Mouse (Mus musculus) liver, embryonic 13.5 days (tissue): ENCODE measurements around the gene Gm45837. TPM values are rescaled to one million over a fixed set of nuclear protein-coding genes. Genes with fewer than 3 reads are reported as not detected.
"Not testable (repeated sequence)": the region's sequence is repeated elsewhere in the genome, so short reads cannot be mapped to it uniquely, and the experiment has no call there.

Experiments
- ATAC-seq: fragments of 200-750 bp; cut with Nextera tagmentation; 2 replicates; pipeline ENCODE4 v1.8.0; 2017; ENCODE audit warnings: low read depth, mild to moderate bottlenecking, moderate number of reproducible peaks, moderate library complexity
- DNase-seq: peaks from one replicate; pipeline ENCODE4 v3.0.0; 2022
- H3K27ac ChIP-seq: fragments of 300-500 bp; sonication (generic); 2 replicates; pipeline ENCODE4 v1.5.1; 2015; ENCODE audit warnings: moderate library complexity, mild to moderate bottlenecking, inconsistent platforms
- H3K27me3 ChIP-seq: fragments of 300-500 bp; sonication (generic); 2 replicates; pipeline ENCODE4 v1.6.1; 2015; ENCODE audit warnings: mild to moderate bottlenecking, inconsistent platforms
- H3K36me3 ChIP-seq: fragments of 300-500 bp; sonication (generic); 2 replicates; pipeline ENCODE4 v1.6.1; 2015; ENCODE audit warnings: mild to moderate bottlenecking, inconsistent platforms
- H3K4me1 ChIP-seq: fragments of 300-500 bp; sonication (generic); replicated peaks from 2 replicates; pipeline ENCODE4 v1.6.1; 2015; ENCODE audit warnings: inconsistent platforms
- H3K4me2 ChIP-seq: fragments of 300-500 bp; sonication (generic); 2 replicates; pipeline ENCODE4 v1.6.1; 2015; ENCODE audit warnings: inconsistent platforms, mild to moderate bottlenecking, moderate library complexity
- H3K4me3 ChIP-seq: fragments of 300-500 bp; sonication (generic); replicated peaks from 2 replicates; pipeline ENCODE4 v1.5.1; 2015; ENCODE audit warnings: mild to moderate bottlenecking, inconsistent platforms
- H3K9ac ChIP-seq: fragments of 300-500 bp; sonication (generic); 2 replicates; pipeline ENCODE4 v1.6.1; 2015; ENCODE audit warnings: mild to moderate bottlenecking, inconsistent platforms
- H3K9me3 ChIP-seq: fragments of 300-500 bp; sonication (generic); replicated peaks from 2 replicates; pipeline ENCODE4 v1.6.1; 2016; ENCODE audit warnings: inconsistent platforms
- WGBS: fragments of 180-500 bp; shearing (Covaris S2); methylation state at CpG from one replicate; pipeline ENCODE4 v1.1.7; 2015; ENCODE audit not compliant: insufficient replicate concordance; 5-methylcytosine and 5-hydroxymethylcytosine counted together
- microRNA counts: library from miRNA; unstranded; fragments of <30 nt; microRNA quantifications from one replicate; lab custom pipeline; 2016
- microRNA-seq: library from miRNA; unstranded; fragments of <30 nt; microRNA quantifications from one replicate; pipeline ENCODE4, GENCODE M21; 2016
- polyA plus RNA-seq: library from polyadenylated mRNA; unstranded; fragments of >200 nt; fragmentation: Nextera tagmentation; extraction: Ambion mirVana; gene quantifications from 2 replicates; pipeline ENCODE4 v1.2.1, GENCODE M21; 2015

Gene Gm45837
- polyA plus RNA-seq, 1 experiment from 2014 or later: 3.1 TPM

- not testable (repeated sequence) for H3K27ac ChIP-seq, H3K9ac ChIP-seq, ATAC-seq, H3K27me3 ChIP-seq, H3K4me3 ChIP-seq, DNase-seq, H3K36me3 ChIP-seq, H3K4me2 ChIP-seq, H3K4me1 ChIP-seq, H3K9me3 ChIP-seq
- WGBS: 66% methylated on average over 3 of the region's 3 CpGs
Observed at GRCm38 (mm10) chr7:101555473-101555872, 144.8 kb downstream of the Gm45837 start.

GRCm38 (mm10) chr7:101557391-101557790 is 146.7 kb downstream of the Gm45837 start:
- H3K4me1 ChIP-seq: no peaks in the 10 kb centered on the region

GRCm38 (mm10) chr7:101559393-101559792 is 148.7 kb downstream of the Gm45837 start:
- 44% methylated on average over 5 of the region's 5 CpGs for WGBS
- ATAC-seq, DNase-seq, H3K9ac ChIP-seq, H3K9me3 ChIP-seq, H3K36me3 ChIP-seq, H3K27me3 ChIP-seq, H3K4me1 ChIP-seq, H3K27ac ChIP-seq, H3K4me3 ChIP-seq, H3K4me2 ChIP-seq: not testable (repeated sequence)

More at GRCm38 (mm10) chr7:101557391-101557790, 146.7 kb downstream of the Gm45837 start:
- no peaks in the 10 kb centered on the region for H3K27me3 ChIP-seq
- no peak overlapping the region for H3K4me3 ChIP-seq
- DNase-seq: no peak
- no peak for ATAC-seq
- no peak overlapping the region for H3K9ac ChIP-seq
- no peak overlapping the region for H3K27ac ChIP-seq
- WGBS: 44% methylated on average over 1 of the region's 1 CpGs
- no peaks in the 10 kb centered on the region for H3K9me3 ChIP-seq
- no peak overlapping the region for H3K4me2 ChIP-seq
- H3K36me3 ChIP-seq: no peaks in the 10 kb centered on the region

MicroRNA genes within 50 kb of the gene (microRNA counts, 519-probe panel; counts per million panel counts)
- microRNA mmu-miR-139-3p (lab: Ali Mortazavi, UCI) (114 counts per million), microRNA mmu-miR-139-5p (lab: Ali Mortazavi, UCI) (114 counts per million)

Small RNA genes lying within 50 kb of the gene (microRNA-seq; reads per million reads assigned to microRNA genes)
- 4,921 reads per million, percentile 89 among the genes with 10 or more reads in this experiment for gene Mir139

Other genes starting within 250 kb of the Gm45837 start
- gene Atg16l2, start 108.6 kb upstream of the Gm45837 start, polyA plus RNA-seq: 4.2 and 4.9 TPM in 2 replicates
- 78.5 and 81.3 TPM in 2 replicates for gene Stard10, start 93.8 kb upstream of the Gm45837 start, polyA plus RNA-seq
- 13.1 and 14.8 TPM in 2 replicates for gene Arap1, start 62.8 kb upstream of the Gm45837 start, polyA plus RNA-seq
- gene Pde2a, start 10.8 kb downstream of the Gm45837 start, polyA plus RNA-seq: 4.0 and 6.7 TPM in 2 replicates
- 0.07 TPM in 1 of 2 replicates, not detected in the other for gene Art2b, start 174.7 kb downstream of the Gm45837 start, polyA plus RNA-seq